Mouse (Mus musculus) liver, embryonic 18 days (tissue): ENCODE results near the gene Gm16427. TPM values are rescaled to one million over a fixed set of nuclear protein-coding genes. Genes with fewer than 3 reads are reported as not detected.

ENCODE experiments used
- polyA plus RNA-seq: library from polyadenylated mRNA; depleted of rRNA; stranded (reverse); fragments of >200 nt; gene quantifications from 2 replicates; pipeline ENCODE4 v1.2.3, GENCODE M21; 2012; rRNA removed

The Gm16427 gene
- polyA plus RNA-seq = not detected in 2 replicates

GRCm38 (mm10) chr5:93540100-93540499 lies at the start of gene Gm16427:
Gm16427 (minus strand) TSS chr5:93540200.

Other genes starting within 250 kb of the Gm16427 start
- not detected in 2 replicates for gene C87414, start 131.4 kb upstream of the Gm16427 start, polyA plus RNA-seq